In the genomic region with DNA sequence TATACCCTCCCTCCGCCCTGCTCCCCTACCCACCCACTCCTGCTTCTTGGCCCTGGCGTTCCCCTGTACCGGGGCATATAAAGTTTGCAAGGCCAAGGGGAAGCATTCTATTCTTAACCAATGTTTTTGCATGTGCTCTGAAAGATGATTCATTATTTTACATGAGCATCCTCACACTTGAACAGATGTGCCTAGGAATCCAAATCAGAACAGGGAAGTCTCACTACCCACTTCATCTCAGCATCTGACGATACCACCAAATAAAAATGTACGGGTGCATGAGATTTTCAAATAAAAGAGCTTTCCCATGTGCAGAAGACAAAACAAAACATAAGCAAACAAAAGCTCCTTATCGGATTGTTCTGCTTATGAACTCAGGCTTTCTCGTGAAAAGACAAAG, we compare ENCODE assay signal across 24 mouse cellular contexts. TPM values are rescaled to one million over a fixed set of nuclear protein-coding genes. Genes with fewer than 3 reads are reported as not detected.
DNase-seq lines count a peak whose midpoint lies in the region; TF ChIP-seq lines count a peak whose summit lies in the region.
"Had no signal": no experiment of that assay in that cellular context is flagged by ENCODE, and none has a peak within 500 bp of the region (broad histone marks: within the 10 kb centered on the region; RNA-seq: fewer than 3 reads in every experiment).

No protein-coding gene starts in this region.

- no peak for TF ChIP-seq CTCF in left cerebral cortex, adult 2 months (IDR thresholded peaks at IDR 0.05)
- TF ChIP-seq CTCF in lung, adult 2 months (IDR thresholded peaks at IDR 0.05; ENCODE audit: insufficient read depth, low read length): no peak

- peak; percentile 19 to 71 for DNase-seq in frontal cortex, adult 2 months (ENCODE audit: extremely low spot score in 1 of 2, low spot score in 1 of 2)
- DNase-seq in frontal cortex, postnatal 25 days (ENCODE audit: low spot score in 2 of 2): no peak
- peak; percentile 45 for DNase-seq in right cerebral cortex, adult 18-20 months
- no peak for DNase-seq in right cerebral cortex, postnatal 14 days
- no peak for DNase-seq in left cerebral cortex, adult 2 months (ENCODE audit: extremely low spot score in 1 of 2, low spot score in 2 of 2)
- DNase-seq in telencephalon, adult 2 months (ENCODE audit: low read depth, low spot score): peak; percentile 63
- no peak for DNase-seq in lung, adult 2 months
- DNase-seq: adrenal gland, postnatal 10 days; cerebellum, adult 11-12 months; cerebellum, adult 9-10 months; gastrocnemius, adult 2 months; gastrocnemius, postnatal 25 days had no signal

- no peak for TF ChIP-seq POLR2A in lung, adult 2 months (IDR thresholded peaks at IDR 0.05; ENCODE audit: borderline replicate concordance, extremely low read depth, low read depth, low read length)

- intact Hi-C loops in left cerebral cortex, adult 2 months (cut with DNase I): no loop called here

- WGBS in lung, adult 2 months: 81% methylated on average over 7 of the region's 7 CpGs

- H3K4me1 ChIP-seq in lung, adult 2 months (ENCODE audit: control insufficient read depth, insufficient read depth, low read length): no peaks in the 10 kb centered on the region
- H3K4me1 ChIP-seq: embryonic facial prominence, embryonic 10.5 days; heart, embryonic 12.5 days; hindbrain, embryonic 10.5 days had no signal

- no peak overlapping the region for H3K4me3 ChIP-seq in left cerebral cortex, adult 2 months
- no peak overlapping the region for H3K4me3 ChIP-seq in lung, adult 2 months (replicated peaks; ENCODE audit: extremely low read depth, low read depth, low read length)
- H3K4me3 ChIP-seq: embryonic facial prominence, embryonic 10.5 days; gastrocnemius, adult 2 months; heart, embryonic 12.5 days; hindbrain, embryonic 10.5 days had no signal

- H3K27ac ChIP-seq in left cerebral cortex, adult 2 months: peak overlapping the region; percentile 38; the same call in 1 of the 2 replicates
- H3K27ac ChIP-seq: embryonic facial prominence, embryonic 10.5 days; gastrocnemius, adult 2 months; hindbrain, embryonic 10.5 days; hindbrain, embryonic 14.5 days had no signal

RNA-seq across cellular contexts. Expression of a gene that starts 10.0 kb away (rescaled TPM):
- polyA plus RNA-seq in frontal cortex, adult 2 months (2012; rRNA removed): 0.92 and 0.99 TPM in 2 replicates
- total RNA-seq in left cerebral cortex, adult 2 months (2021): 1 to 10 TPM in 1 of 2 experiments, under 1 TPM in 1; 0.79 to 1.1 TPM
- polyA plus RNA-seq in lung, adult 2 months (2012; rRNA removed): 0.77 and 1.6 TPM in 2 replicates
- total RNA-seq: adrenal gland, postnatal 10 days; gastrocnemius, adult 2 months; gastrocnemius, postnatal 25 days; granulocyte monocyte progenitor cell, adult 5-6 weeks; heart, adult 8-10 months; heart, postnatal 25 days; MEL had no signal
- polyA plus RNA-seq: heart, embryonic 12.5 days had no signal

RNA-seq across cellular contexts. Expression of a gene that starts 10.3 kb away (rescaled TPM):
- polyA plus RNA-seq in frontal cortex, adult 2 months (2012; rRNA removed): 14.6 and 21.6 TPM in 2 replicates
- 10 to 100 TPM; 21.1 to 27.4 TPM for total RNA-seq in left cerebral cortex, adult 2 months (2021)
- polyA plus RNA-seq in lung, adult 2 months (2012; rRNA removed): 1.5 and 3.3 TPM in 2 replicates
- total RNA-seq: MEL had no signal

RNA-seq across cellular contexts. Expression of a gene that starts 33.4 kb away (rescaled TPM):
- polyA plus RNA-seq in frontal cortex, adult 2 months (2012; rRNA removed): 0.06 TPM in 2 replicates
- under 1 TPM; 0.14 to 0.16 TPM for total RNA-seq in left cerebral cortex, adult 2 months (2021)
- 0.06 and 0.07 TPM in 2 replicates for polyA plus RNA-seq in lung, adult 2 months (2012; rRNA removed)
- total RNA-seq: adrenal gland, postnatal 10 days; adrenal gland, postnatal 4 days; gastrocnemius, adult 2 months; gastrocnemius, postnatal 25 days; granulocyte monocyte progenitor cell, adult 5-6 weeks; heart, adult 8-10 months; heart, postnatal 25 days; MEL had no signal
- polyA plus RNA-seq: C2C12; forebrain, embryonic 14.5 days; heart, embryonic 12.5 days; heart, embryonic 16.5 days; hindbrain, embryonic 10.5 days had no signal

RNA-seq across cellular contexts. Expression of a gene that starts 48.9 kb away (rescaled TPM):
- polyA plus RNA-seq in frontal cortex, adult 2 months (2012; rRNA removed): 0.11 and 0.18 TPM in 2 replicates
- total RNA-seq in left cerebral cortex, adult 2 months (2021): under 1 TPM; 0.25 to 0.33 TPM
- not detected in 2 replicates for polyA plus RNA-seq in lung, adult 2 months (2012; rRNA removed)
- total RNA-seq: adrenal gland, postnatal 10 days; adrenal gland, postnatal 4 days; gastrocnemius, adult 2 months; gastrocnemius, postnatal 25 days; granulocyte monocyte progenitor cell, adult 5-6 weeks; heart, adult 8-10 months; heart, postnatal 25 days; MEL had no signal
- polyA plus RNA-seq: heart, embryonic 16.5 days had no signal

Comparison
In these comparisons a context has a peak if more than half of its experiments do, and no peak if none do; other contexts are left out.
1. DNase-seq: peak in frontal cortex, adult 2 months (2 of 2), right cerebral cortex, adult 18-20 months (single experiment) and telencephalon, adult 2 months (single experiment); none in frontal cortex, postnatal 25 days (0 of 2), right cerebral cortex, postnatal 14 days (single experiment), left cerebral cortex, adult 2 months (0 of 2) and lung, adult 2 months (single experiment).